Mouse (Mus musculus): Measurements from ENCODE around the gene Haao.

The Haao gene

GRCm38 (mm10) chr17:83847815-83848214, at the start of gene Haao:
TSS of gene Haao (minus strand) at chr17:83847963.
- DNase-seq (ENCODE audit: low read depth, low spot score), result peak; percentile 89

GRCm38 (mm10) chr17:83897361-83897799, 49.6 kb upstream of the Haao start:
- no peak for DNase-seq (ENCODE audit: low read depth, low spot score)

GRCm38 (mm10) chr17:83896723-83897122, 49.0 kb upstream of the Haao start:
- DNase-seq (ENCODE audit: low read depth, low spot score), result peak; percentile 48

GRCm38 (mm10) chr17:83895321-83895770, 47.6 kb upstream of the Haao start:
- no peak for DNase-seq (ENCODE audit: low read depth, low spot score)

GRCm38 (mm10) chr17:83893134-83893533, 45.4 kb upstream of the Haao start:
- DNase-seq (ENCODE audit: low read depth, low spot score), result no peak

GRCm38 (mm10) chr17:83891864-83892263, 44.1 kb upstream of the Haao start:
- no peak for DNase-seq (ENCODE audit: low read depth, low spot score)

GRCm38 (mm10) chr17:83890373-83890696, 42.6 kb upstream of the Haao start:
- DNase-seq (ENCODE audit: low read depth, low spot score), result no peak

GRCm38 (mm10) chr17:83889691-83890372, 42.1 kb upstream of the Haao start:
- no peak for DNase-seq (ENCODE audit: low read depth, low spot score)

- DNase-seq (ENCODE audit: low read depth, low spot score), result no peak
Observed at GRCm38 (mm10) chr17:83889329-83889690, 41.5 kb upstream of the Haao start.

- no peak for DNase-seq (ENCODE audit: low read depth, low spot score)
Observed at GRCm38 (mm10) chr17:83887241-83887640, 39.5 kb upstream of the Haao start.

GRCm38 (mm10) chr17:83886395-83886794, 38.6 kb upstream of the Haao start:
- no peak for DNase-seq (ENCODE audit: low read depth, low spot score)

GRCm38 (mm10) chr17:83885750-83886149, 38.0 kb upstream of the Haao start:
- DNase-seq (ENCODE audit: low read depth, low spot score), result no peak

- DNase-seq (ENCODE audit: low read depth, low spot score), result no peak
Observed at GRCm38 (mm10) chr17:83885021-83885582, 37.3 kb upstream of the Haao start.

- DNase-seq (ENCODE audit: low read depth, low spot score), result no peak
Observed at GRCm38 (mm10) chr17:83882788-83883187, 35.0 kb upstream of the Haao start.

GRCm38 (mm10) chr17:83881071-83881470, 33.3 kb upstream of the Haao start:
- DNase-seq (ENCODE audit: low read depth, low spot score), result no peak

- no peak for DNase-seq (ENCODE audit: low read depth, low spot score)
Observed at GRCm38 (mm10) chr17:83880174-83880710, 32.5 kb upstream of the Haao start.

- DNase-seq (ENCODE audit: low read depth, low spot score), result no peak
Observed at GRCm38 (mm10) chr17:83879631-83880030, 31.9 kb upstream of the Haao start.

GRCm38 (mm10) chr17:83874610-83875009, 26.8 kb upstream of the Haao start:
- no peak for DNase-seq (ENCODE audit: low read depth, low spot score)

GRCm38 (mm10) chr17:83873363-83874141, 25.8 kb upstream of the Haao start:
- no peak for DNase-seq (ENCODE audit: low read depth, low spot score)

- DNase-seq (ENCODE audit: low read depth, low spot score), result peak; percentile 85
Observed at GRCm38 (mm10) chr17:83872806-83873348, 25.1 kb upstream of the Haao start.

- DNase-seq (ENCODE audit: low read depth, low spot score), result peak; percentile 73
Observed at GRCm38 (mm10) chr17:83871354-83871753, 23.6 kb upstream of the Haao start.

- DNase-seq (ENCODE audit: low read depth, low spot score), result no peak
Observed at GRCm38 (mm10) chr17:83870385-83870784, 22.6 kb upstream of the Haao start.
